Mouse (Mus musculus): Measurements from ENCODE around the gene Rgs9.

GRCm38 (mm10) chr11:109271399-109271798, 26.5 kb downstream of the Rgs9 start:
- TF ChIP-seq EP300 (IDR thresholded peaks at IDR 0.05; ENCODE audit: insufficient read depth, low read depth, low read length) (no peak), POLR2A (IDR thresholded peaks at IDR 0.05; ENCODE audit: insufficient read depth, low read length) (no peak), CTCF (IDR thresholded peaks at IDR 0.05; ENCODE audit: low read depth, low read length) (no peak)

Data from ES-Bruce4 (cell line).